Mouse (Mus musculus) naive thymus-derived CD4-positive, alpha-beta T cell, adult 2 months (primary cell): ENCODE data around the gene Ubxn11.

ENCODE experiments used
- DNase-seq: peaks from one replicate; pipeline ENCODE4 v3.0.0-alpha.2; 2011; ENCODE audit warnings: low read depth

The Ubxn11 gene

GRCm38 (mm10) chr4:134090521-134091224, 11.7 kb upstream of the Ubxn11 start:
- DNase-seq, result peak; percentile 50

GRCm38 (mm10) chr4:134091225-134091529, 11.2 kb upstream of the Ubxn11 start:
- peak; percentile 79 for DNase-seq

- peak; percentile 86 for DNase-seq
Observed at GRCm38 (mm10) chr4:134092382-134093288, 9.7 kb upstream of the Ubxn11 start.

GRCm38 (mm10) chr4:134094004-134094564, 8.3 kb upstream of the Ubxn11 start:
- peak; percentile 44 for DNase-seq

GRCm38 (mm10) chr4:134094923-134095547, 7.3 kb upstream of the Ubxn11 start, which contains the start of gene Cd52:
Gene Cd52, minus strand, starts transcription at chr4:134095082.
- peak; percentile 87 for DNase-seq

- no peak for DNase-seq
Observed at GRCm38 (mm10) chr4:134096120-134096519, 6.2 kb upstream of the Ubxn11 start.

- peak; percentile 82 for DNase-seq
Observed at GRCm38 (mm10) chr4:134097015-134097608, 5.3 kb upstream of the Ubxn11 start.

- DNase-seq, result peak; percentile 92
Observed at GRCm38 (mm10) chr4:134098628-134099027, 3.7 kb upstream of the Ubxn11 start.

GRCm38 (mm10) chr4:134100245-134100644, 2.1 kb upstream of the Ubxn11 start:
- no peak for DNase-seq

- no peak for DNase-seq
Observed at GRCm38 (mm10) chr4:134102742-134103119, 361 bp downstream of the Ubxn11 start.

- DNase-seq, result no peak
Observed at GRCm38 (mm10) chr4:134106105-134106504, 3.7 kb downstream of the Ubxn11 start.

- no peak for DNase-seq
Observed at GRCm38 (mm10) chr4:134107730-134108129, 5.4 kb downstream of the Ubxn11 start.

GRCm38 (mm10) chr4:134108196-134108595, 5.8 kb downstream of the Ubxn11 start:
- DNase-seq, result no peak

GRCm38 (mm10) chr4:134110653-134111052, 8.3 kb downstream of the Ubxn11 start:
- no peak for DNase-seq

- DNase-seq, result no peak
Observed at GRCm38 (mm10) chr4:134112403-134112802, 10.0 kb downstream of the Ubxn11 start.

GRCm38 (mm10) chr4:134113356-134113994, 11.1 kb downstream of the Ubxn11 start:
- DNase-seq, result no peak

GRCm38 (mm10) chr4:134114038-134114437, 11.7 kb downstream of the Ubxn11 start:
- DNase-seq, result no peak

GRCm38 (mm10) chr4:134115215-134116144, 13.1 kb downstream of the Ubxn11 start:
- peak; percentile 59 for DNase-seq

GRCm38 (mm10) chr4:134116501-134116900, 14.1 kb downstream of the Ubxn11 start:
- no peak for DNase-seq

GRCm38 (mm10) chr4:134117012-134117411, 14.6 kb downstream of the Ubxn11 start:
- peak; percentile 91 for DNase-seq
